Mouse (Mus musculus): ENCODE measurements around the gene Ugt3a2.

DNA sequence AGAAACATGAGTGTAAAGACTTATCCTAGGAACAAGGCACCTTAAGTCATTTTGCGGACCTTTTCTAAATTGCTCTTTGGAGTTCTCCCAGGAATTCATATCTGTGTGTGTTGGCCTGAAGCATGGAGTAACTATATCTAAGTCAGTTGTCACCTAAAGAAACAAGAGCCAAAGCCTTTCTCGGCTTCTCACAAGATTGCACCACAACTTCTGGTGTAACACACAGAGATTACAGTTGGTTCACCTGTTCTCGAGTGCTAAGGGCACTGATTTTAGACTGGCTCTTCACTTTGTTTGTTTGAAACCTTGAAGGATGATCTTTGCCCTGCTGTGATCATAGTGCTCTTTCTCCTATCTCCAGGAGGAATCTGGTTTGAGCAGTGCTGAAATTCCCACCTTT is 74.1 kb downstream of the Ugt3a2 start:
- no peak for TF ChIP-seq POLR2A (IDR thresholded peaks at IDR 0.05; ENCODE audit: control insufficient read depth, low read depth, low read length)
- TF ChIP-seq CTCF (IDR thresholded peaks at IDR 0.05; ENCODE audit: control insufficient read depth, insufficient read depth, insufficient replicate concordance, low read depth, low read length): no peak
